Mouse (Mus musculus) MEL (cell line): ENCODE measurements around the gene Gm20431. TPM values are rescaled to one million over a fixed set of nuclear protein-coding genes. Genes with fewer than 3 reads are reported as not detected.

Experiments
- DNase-seq: peaks from one replicate; pipeline ENCODE4 v3.0.0; 2011; ENCODE audit warnings: low read depth, low spot score
- H3K27ac ChIP-seq: 2 replicates; pipeline ENCODE4 v1.5.1; 2012; ENCODE audit warnings: low read depth, mild to moderate bottlenecking, control low read depth, low read length, moderate library complexity; ENCODE audit not compliant: control insufficient read depth
- H3K27me3 ChIP-seq, 2 experiments: fragments of 150-350 bp in 1 of 2; sonication (generic) in 1 of 2; 2 replicates each; pipeline ENCODE4 v1.6.1; 2012; ENCODE audit warnings: low read length in 2 of 2, mild to moderate bottlenecking in 2 of 2, improper control_type of control experiment in 1 of 2, moderate library complexity in 1 of 2; ENCODE audit not compliant: insufficient read depth in 2 of 2, control insufficient read depth in 1 of 2
- H3K36me3 ChIP-seq, 2 experiments: 2 replicates each; pipeline ENCODE4 v1.6.1; 2012 to 2014; ENCODE audit warnings: low read length in 2 of 2, improper control_type of control experiment in 1 of 2, inconsistent platforms in 1 of 2, mild to moderate bottlenecking in 1 of 2; ENCODE audit not compliant: insufficient read depth in 2 of 2, control insufficient read depth in 1 of 2
- H3K4me1 ChIP-seq, 2 experiments: fragments of 150-350 bp in 1 of 2; sonication (generic) in 1 of 2; 2 replicates each; pipeline ENCODE4 v1.6.1; 2012; ENCODE audit warnings: low read length in 2 of 2, improper control_type of control experiment in 1 of 2, mild to moderate bottlenecking in 1 of 2; ENCODE audit not compliant: insufficient read depth in 2 of 2, control insufficient read depth in 1 of 2
- H3K4me3 ChIP-seq, 2 experiments: fragments of 150-350 bp in 1 of 2; sonication (generic) in 1 of 2; 2 replicates each; pipeline ENCODE4 v1.5.1; 2012; ENCODE audit warnings: low read depth in 2 of 2, low read length in 2 of 2, mild to moderate bottlenecking in 2 of 2, moderate library complexity in 2 of 2, control low read depth in 1 of 2, improper control_type of control experiment in 1 of 2; ENCODE audit not compliant: control insufficient read depth in 1 of 2, insufficient read depth in 1 of 2
- H3K79me2 ChIP-seq: 2 replicates; pipeline ENCODE4 v1.6.1; 2012; ENCODE audit warnings: mild to moderate bottlenecking, low read length, moderate library complexity; ENCODE audit not compliant: control insufficient read depth, poor library complexity, insufficient read depth
- H3K9ac ChIP-seq: 2 replicates; pipeline ENCODE4 v1.6.1; 2012; ENCODE audit warnings: low read depth, mild to moderate bottlenecking, control low read depth, low read length, moderate library complexity; ENCODE audit not compliant: control insufficient read depth, poor library complexity, severe bottlenecking
- H3K9me3 ChIP-seq: fragments of 150-350 bp; sonication (generic); replicated peaks from 2 replicates; pipeline ENCODE4 v1.6.1; 2012; ENCODE audit warnings: mild to moderate bottlenecking, low read length, improper control_type of control experiment, moderate library complexity; ENCODE audit not compliant: insufficient read depth
- BHLHE40 ChIP-seq: IDR thresholded peaks from 2 replicates; pipeline ENCODE4 v1.6.1; 2012; ENCODE audit warnings: low read depth, mild to moderate bottlenecking, inconsistent platforms, low read length, improper control_type of control experiment, borderline replicate concordance
- CHD1 ChIP-seq: IDR thresholded peaks from 2 replicates; pipeline ENCODE4 v1.6.1; 2012; ENCODE audit warnings: low read depth, mild to moderate bottlenecking, inconsistent platforms, low read length, improper control_type of control experiment
- CHD2 ChIP-seq: IDR thresholded peaks from 2 replicates; pipeline ENCODE4 v1.6.1; 2011; ENCODE audit warnings: low read length, improper control_type of control experiment
- CTCF ChIP-seq, 3 experiments: IDR thresholded peaks in 2 of 3; conservative IDR thresholded peaks in 1 of 3; 2 replicates each; pipeline ENCODE4 v1.5.1; 2011 to 2012; ENCODE audit warnings: low read length in 3 of 3, low read depth in 2 of 3, mild to moderate bottlenecking in 2 of 3, improper control_type of control experiment in 1 of 3, inconsistent platforms in 1 of 3, mixed read lengths in 1 of 3, moderate library complexity in 1 of 3; ENCODE audit not compliant: control insufficient read depth in 1 of 3, insufficient read depth in 1 of 3, poor library complexity in 1 of 3, severe bottlenecking in 1 of 3
- E2F4 ChIP-seq: IDR thresholded peaks from 2 replicates; pipeline ENCODE4 v1.6.1; 2011; ENCODE audit warnings: low read depth, low read length, improper control_type of control experiment, borderline replicate concordance
- ELF1 ChIP-seq: IDR thresholded peaks from 2 replicates; pipeline ENCODE4 v1.6.1; 2014; ENCODE audit warnings: low read depth, mild to moderate bottlenecking, inconsistent platforms, low read length, improper control_type of control experiment, moderate library complexity
- ETS1 ChIP-seq: IDR thresholded peaks from 2 replicates; pipeline ENCODE4 v1.6.1; 2012; ENCODE audit warnings: low read depth, mild to moderate bottlenecking, inconsistent platforms, low read length, improper control_type of control experiment, moderate library complexity
- GABPA ChIP-seq: IDR thresholded peaks from 2 replicates; pipeline ENCODE4 v1.6.1; 2012; ENCODE audit warnings: low read depth, mild to moderate bottlenecking, inconsistent platforms, low read length, improper control_type of control experiment, moderate library complexity
- GATA1 ChIP-seq: IDR thresholded peaks from 2 replicates; pipeline ENCODE4 v1.6.1; 2011; ENCODE audit warnings: low read depth, low read length, improper control_type of control experiment
- JUND ChIP-seq: IDR thresholded peaks from 2 replicates; pipeline ENCODE4 v1.6.1; 2011; ENCODE audit warnings: low read depth, mild to moderate bottlenecking, improper control_type of control experiment, low read length
- MAFK ChIP-seq: IDR thresholded peaks from 2 replicates; pipeline ENCODE4 v1.6.1; 2011; ENCODE audit warnings: low read depth, mild to moderate bottlenecking, low read length, improper control_type of control experiment, borderline replicate concordance
- MAX ChIP-seq: IDR thresholded peaks from 2 replicates; pipeline ENCODE4 v1.6.1; 2011; ENCODE audit warnings: low read length, improper control_type of control experiment
- MAZ ChIP-seq: IDR thresholded peaks from 2 replicates; pipeline ENCODE4 v1.6.1; 2012; ENCODE audit warnings: low read depth, mild to moderate bottlenecking, inconsistent platforms, low read length, improper control_type of control experiment
- MYB ChIP-seq: IDR thresholded peaks from 2 replicates; pipeline ENCODE4 v1.6.1; 2011; ENCODE audit warnings: mild to moderate bottlenecking, low read depth, low read length, improper control_type of control experiment
- POLR2A ChIP-seq, 2 experiments: IDR thresholded peaks; 2 replicates each; pipeline ENCODE4 v1.6.1; 2011 to 2012; ENCODE audit warnings: low read length in 2 of 2, mild to moderate bottlenecking in 2 of 2, control low read depth in 1 of 2, improper control_type of control experiment in 1 of 2, low read depth in 1 of 2, moderate library complexity in 1 of 2; ENCODE audit not compliant: control insufficient read depth in 1 of 2, insufficient read depth in 1 of 2, poor library complexity in 1 of 2
- POLR2AphosphoS2 ChIP-seq: IDR thresholded peaks from 2 replicates; pipeline ENCODE4 v1.6.1; 2011; ENCODE audit warnings: low read length, improper control_type of control experiment
- POLR2AphosphoS5 ChIP-seq: IDR thresholded peaks from 2 replicates; pipeline ENCODE4 v1.6.1; 2012; ENCODE audit warnings: low read depth, borderline replicate concordance, mild to moderate bottlenecking, inconsistent platforms, low read length, moderate library complexity, mixed read lengths
- RAD21 ChIP-seq: IDR thresholded peaks from 2 replicates; pipeline ENCODE4 v1.6.1; 2011; ENCODE audit warnings: mild to moderate bottlenecking, low read depth, low read length, improper control_type of control experiment
- SMC3 ChIP-seq: IDR thresholded peaks from 2 replicates; pipeline ENCODE4 v1.6.1; 2011; ENCODE audit warnings: low read depth, low read length, improper control_type of control experiment
- TAL1 ChIP-seq: IDR thresholded peaks from 2 replicates; pipeline ENCODE4 v1.6.1; 2012; ENCODE audit warnings: mild to moderate bottlenecking, inconsistent platforms, low read length, moderate library complexity, mixed read lengths
- TBP ChIP-seq: IDR thresholded peaks from 2 replicates; pipeline ENCODE4 v1.8.0; 2011; ENCODE audit warnings: low read depth, low read length, improper control_type of control experiment
- TCF12 ChIP-seq: IDR thresholded peaks from 2 replicates; pipeline ENCODE4 v1.6.1; 2014; ENCODE audit warnings: low read depth, mild to moderate bottlenecking, inconsistent platforms, low read length, improper control_type of control experiment, moderate library complexity
- UBTF ChIP-seq: IDR thresholded peaks from 2 replicates; pipeline ENCODE4 v1.6.1; 2012; ENCODE audit warnings: low read depth, mild to moderate bottlenecking, inconsistent platforms, low read length, improper control_type of control experiment, moderate library complexity, borderline replicate concordance; ENCODE audit not compliant: insufficient read depth
- ZC3H11A ChIP-seq: IDR thresholded peaks from 2 replicates; pipeline ENCODE4 v1.6.1; 2012; ENCODE audit warnings: low read depth, mild to moderate bottlenecking, inconsistent platforms, low read length, improper control_type of control experiment
- ZMIZ1 ChIP-seq: IDR thresholded peaks from 2 replicates; pipeline ENCODE4 v1.6.1; 2012; ENCODE audit warnings: low read depth, mild to moderate bottlenecking, inconsistent platforms, low read length, improper control_type of control experiment, moderate library complexity
- polyA plus RNA-seq, 2 experiments: library from polyadenylated mRNA; stranded (reverse) in 1 of 2; unstranded in 1 of 2; fragments of >175 nt in 1 of 2; fragments of >200 nt in 1 of 2; gene quantifications; 2 replicates each; pipeline versions ENCODE4 v1.2.1 to v1.2.4; 2012; ENCODE audit warnings: low replicate concordance in 2 of 2, low read depth in 1 of 2; ENCODE audit not compliant: insufficient read length in 2 of 2, insufficient read depth in 1 of 2, missing spikeins in 1 of 2
- total RNA-seq: library from RNA; depleted of rRNA; stranded (reverse); fragments of 300-350 nt; gene quantifications from 2 replicates; pipeline ENCODE4 v1.2.3, GENCODE M21; 2012

Gene Gm20431
- total and polyA plus RNA-seq, 3 experiments = 5.9 to 8.1 TPM; not detected in 1

- Histone ChIP-seq H3K79me2 (peaks cover 30% of the 10 kb centered on the region), H3K36me3 (peaks cover 2 to 19% of the 10 kb centered on the region in 2 experiments; a peak in 3 of 4 replicates), H3K9ac (no peak overlapping the region), H3K27ac (no peak overlapping the region)
- DNase-seq = no peak
- TF ChIP-seq MAFK = no peak
- no peak for TF ChIP-seq UBTF
- TF ChIP-seq JUND = no peak
- no peak for TF ChIP-seq GATA1
- TF ChIP-seq, all 39 proteins: peak for 0
- Histone ChIP-seq H3K4me1 (peaks cover 11 to 27% of the 10 kb centered on the region in 2 experiments), H3K4me3 (no peak overlapping the region), H3K27me3 (no peaks in the 10 kb centered on the region), H3K9me3 (no peaks in the 10 kb centered on the region)
Measured at GRCm38 (mm10) chr2:167687250-167687586, 25.9 kb upstream of the Gm20431 start.

- Histone ChIP-seq H3K9ac (no peak overlapping the region), H3K36me3 (peaks cover 2 to 16% of the 10 kb centered on the region in 2 experiments; a peak in 3 of 4 replicates), H3K27ac (no peak overlapping the region), H3K9me3 (no peaks in the 10 kb centered on the region), H3K79me2 (peaks cover 27% of the 10 kb centered on the region), H3K4me3 (no peak overlapping the region), H3K27me3 (no peaks in the 10 kb centered on the region), H3K4me1 (peaks cover 10 to 21% of the 10 kb centered on the region in 2 experiments)
- peak; percentile 61 for DNase-seq
- TF ChIP-seq POLR2A (IDR thresholded peaks at IDR 0.05; ENCODE audit: control insufficient read depth in 1 of 2, insufficient read depth in 1 of 2, low read depth in 1 of 2, low read length in 2 of 2, poor library complexity in 1 of 2) (no peak), ETS1 (0 out of 2 replicates have a peak, but pooled peaks have one; percentile 8), BHLHE40 (no peak), MYB (no peak), ELF1 (no peak)
Measured at GRCm38 (mm10) chr2:167686382-167687249, 25.3 kb upstream of the Gm20431 start.

DNA sequence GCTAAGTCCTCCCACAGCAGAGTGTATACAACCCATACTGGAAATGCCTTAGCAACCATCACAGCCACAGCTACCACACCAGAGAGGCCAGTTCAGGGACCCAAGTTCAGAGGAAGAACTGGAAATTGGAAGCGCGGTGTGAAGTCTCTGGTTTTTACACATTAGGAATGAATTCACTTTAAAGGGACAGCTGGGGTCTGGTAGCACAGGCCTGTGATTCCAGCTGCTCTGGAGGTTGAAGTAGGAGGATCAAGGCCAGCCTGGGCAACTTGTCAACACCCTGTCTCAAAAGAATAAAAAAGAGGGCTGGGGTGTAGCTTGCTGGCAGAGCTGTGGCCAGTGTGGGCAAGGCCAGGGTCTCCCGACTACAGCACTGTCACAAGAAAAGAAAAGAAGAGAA is 24.6 kb upstream of the Gm20431 start:
- Histone ChIP-seq H3K4me1 (peaks cover 5 to 21% of the 10 kb centered on the region in 2 experiments), H3K27ac (no peak overlapping the region), H3K36me3 (peaks cover 0 to 12% of the 10 kb centered on the region in 2 experiments; a peak in 2 of 4 replicates)
- DNase-seq = no peak
- TF ChIP-seq MAZ (no peak), CHD2 (no peak), RAD21 (no peak), MAFK (no peak), CTCF (IDR thresholded peaks at IDR 0.05 in 2 of 3, conservative IDR thresholded peaks at IDR 0.05 in 1 of 3; ENCODE audit: control insufficient read depth in 1 of 3, insufficient read depth in 1 of 3, low read depth in 2 of 3, low read length in 3 of 3, poor library complexity in 1 of 3, severe bottlenecking in 1 of 3) (no peak), POLR2AphosphoS2 (no peak), TCF12 (no peak), TBP (no peak), POLR2AphosphoS5 (no peak), GABPA (no peak), MAX (no peak), JUND (no peak), SMC3 (no peak), CHD1 (no peak), ZMIZ1 (no peak), TAL1 (no peak), E2F4 (no peak), ZC3H11A (no peak)
- TF ChIP-seq, all 39 proteins: peak for 0
- Histone ChIP-seq H3K27me3 (no peaks in the 10 kb centered on the region), H3K79me2 (peaks cover 20% of the 10 kb centered on the region), H3K9me3 (no peaks in the 10 kb centered on the region), H3K4me3 (no peak overlapping the region), H3K9ac (no peak overlapping the region)
